Mouse (Mus musculus) hindbrain, embryonic 11.5 days (tissue): ENCODE data around the gene Traf6. TPM values are rescaled to one million over a fixed set of nuclear protein-coding genes. Genes with fewer than 3 reads are reported as not detected.

Source experiments
- ATAC-seq: fragments of 200-750 bp; cut with Nextera tagmentation; 2 replicates; pipeline ENCODE4 v1.8.0; 2017; ENCODE audit warnings: mild to moderate bottlenecking, moderate TSS enrichment, moderate library complexity; ENCODE audit not compliant: low FRiP score
- DNase-seq: peaks from one replicate; pipeline ENCODE4 v3.0.0-alpha.2; 2015; ENCODE audit warnings: low spot score
- H3K27ac ChIP-seq: fragments of 300-500 bp; sonication (generic); 2 replicates; pipeline ENCODE4 v1.5.1; 2014; ENCODE audit warnings: mild to moderate bottlenecking, low read depth, low read length
- H3K27me3 ChIP-seq: fragments of 300-500 bp; sonication (generic); 2 replicates; pipeline ENCODE4 v1.6.1; 2014; ENCODE audit warnings: mild to moderate bottlenecking, low read length, moderate library complexity, mixed read lengths; ENCODE audit not compliant: control insufficient read depth, insufficient read depth
- H3K36me3 ChIP-seq: fragments of 300-500 bp; sonication (generic); 2 replicates; pipeline ENCODE4 v1.6.1; 2014; ENCODE audit warnings: mild to moderate bottlenecking, low read length, moderate library complexity, mixed read lengths; ENCODE audit not compliant: control insufficient read depth, insufficient read depth
- H3K4me1 ChIP-seq: fragments of 300-500 bp; sonication (generic); replicated peaks from 2 replicates; pipeline ENCODE4 v1.6.1; 2014; ENCODE audit warnings: low read length, mixed read lengths; ENCODE audit not compliant: control insufficient read depth, insufficient read depth
- H3K4me2 ChIP-seq: fragments of 300-500 bp; sonication (generic); replicated peaks from 2 replicates; pipeline ENCODE4 v1.6.1; 2014; ENCODE audit warnings: mild to moderate bottlenecking, low read depth, low read length
- H3K4me3 ChIP-seq: fragments of 300-500 bp; sonication (generic); 2 replicates; pipeline ENCODE4 v1.5.1; 2014; ENCODE audit warnings: low read depth, low read length
- H3K9ac ChIP-seq: fragments of 300-500 bp; sonication (generic); 2 replicates; pipeline ENCODE4 v1.6.1; 2014; ENCODE audit warnings: low read depth, low read length
- H3K9me3 ChIP-seq: fragments of 300-500 bp; sonication (generic); 2 replicates; pipeline ENCODE4 v1.6.1; 2016; ENCODE audit warnings: low read length; ENCODE audit not compliant: control insufficient read depth
- WGBS: fragments of 180-500 bp; shearing (Covaris S2); extraction: QIAGEN DNeasy Blood & Tissue Kit; methylation state at CpG from one replicate; pipeline ENCODE4 v1.1.7; 2014; 5-methylcytosine and 5-hydroxymethylcytosine counted together
- polyA plus RNA-seq: library from polyadenylated mRNA; unstranded; fragments of >200 nt; fragmentation: Nextera tagmentation; extraction: Ambion mirVana; gene quantifications from 2 replicates; pipeline ENCODE4 v1.2.1, GENCODE M21; 2014

The Traf6 gene
- polyA plus RNA-seq, 1 experiment from 2014 or later = 16.5 TPM

GRCm38 (mm10) chr2:101688011-101688410 lies 9.8 kb downstream of the Traf6 start:
- DNase-seq (no peak), ATAC-seq (no peak)
- Histone ChIP-seq H3K4me3 (no peak overlapping the region), H3K9ac (no peak overlapping the region), H3K36me3 (peaks cover 2% of the 10 kb centered on the region; the same call in 1 of the 2 replicates), H3K4me1 (no peaks in the 10 kb centered on the region), H3K9me3 (no peaks in the 10 kb centered on the region), H3K27me3 (no peaks in the 10 kb centered on the region), H3K4me2 (no peak overlapping the region), H3K27ac (no peak overlapping the region)
- 91% methylated on average over 5 of the region's 5 CpGs for WGBS

DNA sequence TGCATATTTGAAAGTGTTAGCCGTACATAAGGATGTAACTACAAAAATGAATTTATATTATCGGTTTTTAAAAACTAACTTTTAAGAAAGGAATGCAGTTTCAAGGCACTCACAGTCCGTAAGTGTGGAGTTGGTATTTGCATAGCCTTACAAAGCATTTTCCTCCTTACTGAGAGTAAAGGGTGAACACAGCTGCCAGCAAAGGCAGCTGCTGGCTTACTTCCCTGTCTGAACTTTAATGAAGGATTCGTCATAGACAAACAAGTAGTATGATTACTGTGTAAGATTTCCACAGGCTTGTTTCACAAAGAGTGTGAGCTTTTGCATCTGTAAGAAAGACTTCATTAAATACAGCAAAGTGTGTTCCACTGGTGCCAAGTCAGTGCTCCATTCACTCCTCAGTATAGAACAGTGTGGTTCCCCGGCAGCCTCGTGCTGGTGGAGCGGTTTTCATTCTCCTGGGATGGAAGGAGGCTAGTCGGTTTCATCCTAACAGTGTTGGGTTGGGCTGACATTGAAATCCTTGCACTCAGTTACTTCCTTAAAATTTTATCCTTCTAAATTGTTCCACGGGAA lies 12.1 kb downstream of the Traf6 start:
- no peak for DNase-seq
- 95% methylated on average over 9 of the region's 9 CpGs for WGBS
- Histone ChIP-seq H3K4me2 (no peak overlapping the region), H3K4me1 (no peaks in the 10 kb centered on the region), H3K27me3 (no peaks in the 10 kb centered on the region), H3K9ac (no peak overlapping the region), H3K36me3 (peaks cover 2% of the 10 kb centered on the region; the same call in 1 of the 2 replicates), H3K4me3 (no peak overlapping the region), H3K9me3 (no peaks in the 10 kb centered on the region), H3K27ac (no peak overlapping the region)
- ATAC-seq = no peak

DNA sequence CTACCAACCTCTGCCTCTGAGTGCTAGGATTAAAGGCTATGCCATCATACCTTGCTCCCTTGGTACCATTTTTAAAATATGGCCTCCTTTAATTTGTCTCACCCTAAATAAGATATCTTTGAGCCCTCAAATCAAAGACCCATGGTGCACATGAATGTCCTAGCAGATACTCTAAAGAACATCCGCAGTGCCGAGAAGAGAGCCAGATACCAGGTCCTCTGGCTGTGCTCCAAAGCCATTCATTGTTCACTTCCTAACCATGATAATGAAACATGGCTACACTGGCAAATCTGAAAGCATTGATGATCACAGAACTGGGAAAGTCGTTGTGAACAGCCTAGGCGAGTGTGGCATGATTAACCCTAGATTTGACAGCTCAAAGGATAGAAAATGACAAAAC lies 14.8 kb downstream of the Traf6 start:
- Histone ChIP-seq H3K4me1 (no peaks in the 10 kb centered on the region), H3K36me3 (0 out of 2 replicates have a peak, but pooled peaks cover 10% of the 10 kb centered on the region), H3K9ac (no peak overlapping the region), H3K9me3 (no peaks in the 10 kb centered on the region), H3K27ac (no peak overlapping the region), H3K4me3 (no peak overlapping the region), H3K4me2 (no peak overlapping the region), H3K27me3 (no peaks in the 10 kb centered on the region)
- ATAC-seq = no peak
- 80% methylated on average over 4 of the region's 4 CpGs for WGBS
- no peak for DNase-seq

- 65% methylated on average over 5 of the region's 5 CpGs for WGBS
- Histone ChIP-seq H3K36me3 (0 out of 2 replicates have a peak, but pooled peaks cover 10% of the 10 kb centered on the region), H3K4me2 (no peak overlapping the region), H3K27me3 (no peaks in the 10 kb centered on the region), H3K9me3 (no peaks in the 10 kb centered on the region), H3K4me1 (no peaks in the 10 kb centered on the region), H3K27ac (no peak overlapping the region), H3K4me3 (no peak overlapping the region), H3K9ac (no peak overlapping the region)
- DNase-seq = peak; percentile 49
- ATAC-seq = no peak
Observed at GRCm38 (mm10) chr2:101693577-101694215, 15.5 kb downstream of the Traf6 start.

DNA sequence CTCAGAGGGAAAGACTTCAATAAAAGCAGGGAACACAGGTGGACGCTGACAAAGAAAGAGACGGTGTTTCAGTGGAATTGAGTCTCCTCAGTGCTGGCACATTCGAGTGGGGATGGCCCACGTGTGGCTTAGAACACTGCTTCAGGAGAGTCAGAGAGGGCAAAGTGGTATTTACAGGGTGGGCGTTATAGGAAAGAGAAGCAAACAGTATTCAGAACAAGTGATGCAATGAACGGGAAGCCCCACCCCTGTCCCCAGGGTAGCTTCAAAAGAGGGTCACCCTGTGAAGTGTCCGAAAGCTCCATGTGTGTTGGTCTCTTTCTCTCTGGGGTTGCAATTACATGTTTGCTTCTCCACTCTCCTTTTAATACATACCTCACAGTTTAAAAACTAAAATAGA lies 17.4 kb downstream of the Traf6 start:
- DNase-seq (no peak), ATAC-seq (no peak)
- Histone ChIP-seq H3K4me2 (no peak overlapping the region), H3K4me3 (no peak overlapping the region), H3K36me3 (0 out of 2 replicates have a peak, but pooled peaks cover 7% of the 10 kb centered on the region), H3K9ac (no peak overlapping the region), H3K9me3 (no peaks in the 10 kb centered on the region), H3K4me1 (no peaks in the 10 kb centered on the region), H3K27ac (no peak overlapping the region), H3K27me3 (no peaks in the 10 kb centered on the region)
- WGBS = 88% methylated on average over 7 of the region's 7 CpGs

DNA sequence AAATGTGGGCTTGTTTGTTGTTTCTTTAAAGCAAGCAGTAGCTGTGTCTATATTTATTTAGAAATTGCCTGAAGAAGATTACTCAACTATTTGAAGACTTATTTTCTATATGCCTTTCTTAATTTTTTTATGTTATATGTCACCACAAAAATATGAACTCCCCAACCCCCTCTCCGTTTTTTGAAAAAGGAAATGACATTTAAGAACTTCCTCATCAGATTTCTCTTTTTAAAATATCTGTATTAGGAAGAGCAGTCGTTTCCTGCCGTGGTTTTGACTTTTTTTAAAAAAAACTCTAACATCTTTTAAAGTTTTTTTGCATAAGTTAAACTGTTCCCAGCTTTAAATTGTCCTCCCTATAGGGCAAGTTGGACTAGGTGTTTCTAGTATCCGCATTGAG lies 21.1 kb downstream of the Traf6 start:
- Histone ChIP-seq H3K36me3 (0 out of 2 replicates have a peak, but pooled peaks cover 7% of the 10 kb centered on the region), H3K27ac (no peak overlapping the region), H3K9me3 (no peaks in the 10 kb centered on the region), H3K27me3 (no peaks in the 10 kb centered on the region), H3K4me3 (no peak overlapping the region), H3K4me1 (no peaks in the 10 kb centered on the region), H3K4me2 (no peak overlapping the region), H3K9ac (no peak overlapping the region)
- DNase-seq (no peak), ATAC-seq (no peak)
- 94% methylated on average over 4 of the region's 4 CpGs for WGBS

- H3K4me3 ChIP-seq = no peak overlapping the region
- H3K4me2 ChIP-seq = no peak overlapping the region
- DNase-seq (peak; percentile 47), ATAC-seq (no peak)
- no peak overlapping the region for H3K9ac ChIP-seq
- H3K27ac ChIP-seq = no peak overlapping the region
- 49% methylated on average over 5 of the region's 5 CpGs for WGBS
- H3K36me3 ChIP-seq = no peaks in the 10 kb centered on the region
- H3K4me1 ChIP-seq = no peaks in the 10 kb centered on the region
- H3K9me3 ChIP-seq = no peaks in the 10 kb centered on the region
- no peaks in the 10 kb centered on the region for H3K27me3 ChIP-seq
Observed at GRCm38 (mm10) chr2:101705941-101706485, 27.8 kb downstream of the Traf6 start.

DNA sequence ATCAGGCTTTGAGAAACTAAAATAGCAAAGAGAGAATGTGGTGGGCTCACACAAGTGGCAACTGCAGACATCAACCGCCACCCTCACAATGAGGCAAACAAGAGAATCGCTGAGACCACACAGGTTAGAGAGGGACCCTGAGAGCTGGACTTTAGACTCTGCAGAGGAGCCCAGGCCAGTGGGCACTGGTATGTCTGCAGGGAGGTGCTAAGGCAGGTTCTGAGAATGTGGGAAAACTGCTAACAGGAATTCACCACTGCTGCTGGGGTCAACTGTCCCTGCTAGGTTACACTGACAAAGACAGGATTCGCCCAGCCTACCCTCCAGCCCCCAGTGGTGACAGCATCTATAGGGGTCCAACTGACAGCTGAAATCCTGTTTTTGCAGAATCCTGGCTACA lies 33.4 kb downstream of the Traf6 start:
- no peak for ATAC-seq
- WGBS = 82% methylated on average over 3 of the region's 3 CpGs
- Histone ChIP-seq H3K27ac (no peak overlapping the region), H3K27me3 (no peaks in the 10 kb centered on the region), H3K4me1 (no peaks in the 10 kb centered on the region), H3K9me3 (no peaks in the 10 kb centered on the region), H3K4me3 (no peak overlapping the region), H3K36me3 (0 out of 2 replicates have a peak, but pooled peaks cover 4% of the 10 kb centered on the region), H3K9ac (no peak overlapping the region), H3K4me2 (no peak overlapping the region)
- no peak for DNase-seq
